Mouse (Mus musculus) cerebellum, adult 2 months (tissue): ENCODE measurements at regions not wholly inside any gene's neighbourhood (a gene's known extent, or its start where the extent isn't known, plus 50 kb on each side); places are given as distances from the start of the nearest gene placed in this dataset.

ENCODE experiments used
- CTCF ChIP-seq: fragments of 200-500 bp; IDR thresholded peaks from 2 replicates; pipeline ENCODE4 v1.5.1; 2011; ENCODE audit warnings: low read depth, mild to moderate bottlenecking, control low read depth, low read length, moderate library complexity, borderline replicate concordance; ENCODE audit not compliant: insufficient read depth
- POLR2A ChIP-seq: fragments of 200-500 bp; IDR thresholded peaks from 2 replicates; pipeline ENCODE4 v1.6.1; 2011; ENCODE audit warnings: low read length, control low read depth, borderline replicate concordance; ENCODE audit not compliant: insufficient read depth

DNA sequence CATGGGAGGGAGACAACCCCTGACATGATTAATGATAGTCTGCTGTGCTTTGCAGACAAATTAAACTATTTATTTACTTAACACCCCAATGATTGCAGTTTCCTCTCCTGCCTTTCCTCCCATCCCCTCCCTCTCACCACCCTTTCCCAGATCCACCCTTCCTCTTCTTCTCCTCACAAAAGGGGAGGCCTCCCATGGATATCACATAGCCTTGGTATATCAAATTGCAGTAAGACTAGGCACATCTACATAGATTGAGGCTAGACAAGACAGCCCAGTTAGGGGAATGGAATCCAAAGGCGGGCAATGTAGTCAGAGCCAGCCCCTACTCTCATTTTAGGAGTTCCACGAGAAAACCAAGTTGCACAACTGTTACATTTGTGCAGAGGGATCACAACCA, 149.8 kb upstream of the Pgr start:
- no peak for TF ChIP-seq POLR2A
- TF ChIP-seq CTCF = no peak
